Mouse (Mus musculus): ENCODE results near the gene Prss57. TPM values are rescaled to one million over a fixed set of nuclear protein-coding genes. Genes with fewer than 3 reads are reported as not detected.
A peak's percentile ranks its signal among the peaks of the same experiment; 100 is the strongest.

Gene Prss57
- under 1 TPM; 0.09 to 0.21 TPM for total RNA-seq (2021)
- long read RNA-seq, experiment 1, partial matches to known transcripts, result 0 of 2 reads
- long read RNA-seq, experiment 1, other reads (novel, unspliced or antisense), result 2 of 2 reads
- long read RNA-seq, experiment 2, result 0 reads

- no peak for DNase-seq
Measured at GRCm38 (mm10) chr10:79790861-79791260, at the start of gene Prss57. TSS of gene Prss57 (minus strand) at chr10:79790961.

GRCm38 (mm10) chr10:79840091-79840490, 49.3 kb upstream of the Prss57 start:
- DNase-seq, result no peak

- DNase-seq, result no peak
Measured at GRCm38 (mm10) chr10:79838151-79838550, 47.4 kb upstream of the Prss57 start.

- no peak for DNase-seq
Measured at GRCm38 (mm10) chr10:79836918-79837317, 46.2 kb upstream of the Prss57 start.

GRCm38 (mm10) chr10:79834769-79835398, 44.1 kb upstream of the Prss57 start:
- peak; percentile 85 for DNase-seq

- no peak for DNase-seq
Measured at GRCm38 (mm10) chr10:79832786-79833181, 42.0 kb upstream of the Prss57 start.

GRCm38 (mm10) chr10:79832026-79832785, 41.4 kb upstream of the Prss57 start:
- DNase-seq, result no peak

- DNase-seq, result no peak
Measured at GRCm38 (mm10) chr10:79831583-79831982, 40.8 kb upstream of the Prss57 start.

- DNase-seq, result no peak
Measured at GRCm38 (mm10) chr10:79824413-79824812, 33.7 kb upstream of the Prss57 start.

- DNase-seq, result no peak
Measured at GRCm38 (mm10) chr10:79823011-79823410, 32.2 kb upstream of the Prss57 start.

- DNase-seq, result no peak
Measured at GRCm38 (mm10) chr10:79822372-79822771, 31.6 kb upstream of the Prss57 start.

GRCm38 (mm10) chr10:79821731-79822130, 31.0 kb upstream of the Prss57 start:
- DNase-seq, result no peak

- DNase-seq, result no peak
Measured at GRCm38 (mm10) chr10:79820782-79821181, 30.0 kb upstream of the Prss57 start, which contains the start of gene Misp. TSS of gene Misp (plus strand) at chr10:79820989.

- no peak for DNase-seq
Measured at GRCm38 (mm10) chr10:79820277-79820676, 29.5 kb upstream of the Prss57 start.

- DNase-seq, result no peak
Measured at GRCm38 (mm10) chr10:79819606-79820005, 28.8 kb upstream of the Prss57 start.

GRCm38 (mm10) chr10:79818225-79818624, 27.5 kb upstream of the Prss57 start:
- DNase-seq, result no peak

- no peak for DNase-seq
Measured at GRCm38 (mm10) chr10:79817111-79817510, 26.4 kb upstream of the Prss57 start.

GRCm38 (mm10) chr10:79815671-79816494, 25.1 kb upstream of the Prss57 start:
- no peak for DNase-seq

- no peak for DNase-seq
Measured at GRCm38 (mm10) chr10:79814271-79814842, 23.6 kb upstream of the Prss57 start.

GRCm38 (mm10) chr10:79811736-79812637, 21.2 kb upstream of the Prss57 start:
- peak; percentile 94 for DNase-seq

GRCm38 (mm10) chr10:79808728-79809127, 18.0 kb upstream of the Prss57 start:
- DNase-seq, result no peak
